Mouse (Mus musculus) lung, postnatal 0 days (tissue): ENCODE measurements around the gene Gas8. TPM values are rescaled to one million over a fixed set of nuclear protein-coding genes. Genes with fewer than 3 reads are reported as not detected.
"Not testable (repeated sequence)": the region's sequence is repeated elsewhere in the genome, so short reads cannot be mapped to it uniquely, and the experiment has no call there.

Experiments used
- ATAC-seq: fragments of 200-750 bp; cut with Nextera tagmentation; 2 replicates; pipeline ENCODE4 v1.8.0; 2017; ENCODE audit warnings: moderate library complexity
- DNase-seq: peaks from one replicate; pipeline ENCODE4 v3.0.0-alpha.2; 2016; ENCODE audit warnings: low spot score
- H3K27ac ChIP-seq: fragments of 300-500 bp; sonication (generic); 2 replicates; pipeline ENCODE4 v1.5.1; 2014; ENCODE audit warnings: antibody characterized with exemption, mild to moderate bottlenecking, low read length, mixed read lengths
- H3K27me3 ChIP-seq: fragments of 300-500 bp; sonication (generic); replicated peaks from 2 replicates; pipeline ENCODE4 v1.6.1; 2014; ENCODE audit warnings: low read length, mixed read lengths; ENCODE audit not compliant: insufficient read depth
- H3K36me3 ChIP-seq: fragments of 300-500 bp; sonication (generic); 2 replicates; pipeline ENCODE4 v1.6.1; 2014; ENCODE audit warnings: low read length, mixed read lengths; ENCODE audit not compliant: insufficient read depth
- H3K4me1 ChIP-seq: fragments of 300-500 bp; sonication (generic); 2 replicates; pipeline ENCODE4 v1.6.1; 2014; ENCODE audit warnings: antibody characterized with exemption, low read depth, low read length, mixed read lengths; ENCODE audit not compliant: insufficient read depth
- H3K4me2 ChIP-seq: fragments of 300-500 bp; sonication (generic); replicated peaks from 2 replicates; pipeline ENCODE4 v1.6.1; 2014; ENCODE audit warnings: low read depth, mild to moderate bottlenecking, low read length, moderate library complexity, mixed read lengths
- H3K4me3 ChIP-seq: fragments of 300-500 bp; sonication (generic); 2 replicates; pipeline ENCODE4 v1.5.1; 2014; ENCODE audit warnings: low read depth, low read length
- H3K9ac ChIP-seq: fragments of 300-500 bp; sonication (generic); replicated peaks from 2 replicates; pipeline ENCODE4 v1.6.1; 2014; ENCODE audit warnings: low read depth, mild to moderate bottlenecking
- H3K9me3 ChIP-seq: fragments of 300-500 bp; sonication (generic); 2 replicates; pipeline ENCODE4 v1.6.1; 2016; ENCODE audit warnings: low read length, mixed read lengths
- CTCF ChIP-seq: IDR thresholded peaks from 2 replicates; pipeline ENCODE4 v1.5.1; 2016; ENCODE audit warnings: antibody characterized with exemption, mild to moderate bottlenecking
- EP300 ChIP-seq: IDR thresholded peaks from 2 replicates; pipeline ENCODE4 v1.6.1; 2016; ENCODE audit warnings: antibody characterized with exemption, mild to moderate bottlenecking, control low read depth
- WGBS: fragments of 180-500 bp; shearing (Covaris S2); extraction: QIAGEN DNeasy Blood & Tissue Kit; methylation state at CpG from one replicate; pipeline ENCODE4 v1.1.7; 2014; 5-methylcytosine and 5-hydroxymethylcytosine counted together
- polyA plus RNA-seq: library from polyadenylated mRNA; unstranded; fragments of >200 nt; fragmentation: Nextera tagmentation; extraction: Ambion mirVana; gene quantifications from 2 replicates; pipeline ENCODE4 v1.2.1, GENCODE M21; 2015

Gene Gas8
- polyA plus RNA-seq, 1 experiment from 2014 or later = 19.6 TPM

DNA sequence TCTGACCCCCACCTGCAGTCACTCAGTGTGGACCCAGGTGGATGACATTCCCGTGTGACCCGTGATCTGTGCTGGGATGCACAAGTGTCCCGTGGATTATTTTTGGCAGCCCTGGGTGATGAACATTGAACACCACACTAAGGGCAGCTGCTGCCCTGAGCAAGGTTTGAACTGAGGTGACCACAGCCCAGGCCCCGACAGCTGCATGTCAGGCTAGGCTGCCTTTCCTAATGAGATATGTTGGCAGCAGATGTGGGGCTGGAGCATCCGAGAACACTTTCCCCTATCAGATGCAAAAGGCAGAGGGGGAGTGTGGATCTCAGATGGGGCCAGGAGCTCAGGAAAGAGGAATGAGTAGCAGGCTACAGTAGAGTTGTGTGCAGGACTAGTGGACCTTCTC lies 7.8 kb upstream of the Gas8 start:
- Histone ChIP-seq H3K9ac (no peak overlapping the region), H3K4me2 (no peak overlapping the region), H3K27me3 (peaks cover 20% of the 10 kb centered on the region), H3K27ac (no peak overlapping the region), H3K36me3 (peaks cover 6% of the 10 kb centered on the region; the same call in 1 of the 2 replicates), H3K9me3 (no peaks in the 10 kb centered on the region), H3K4me1 (no peaks in the 10 kb centered on the region), H3K4me3 (no peak overlapping the region)
- no peak for DNase-seq
- TF ChIP-seq EP300 = no peak
- no peak for TF ChIP-seq CTCF
- WGBS = 65% methylated on average over 5 of the region's 5 CpGs
- ATAC-seq = no peak

DNA sequence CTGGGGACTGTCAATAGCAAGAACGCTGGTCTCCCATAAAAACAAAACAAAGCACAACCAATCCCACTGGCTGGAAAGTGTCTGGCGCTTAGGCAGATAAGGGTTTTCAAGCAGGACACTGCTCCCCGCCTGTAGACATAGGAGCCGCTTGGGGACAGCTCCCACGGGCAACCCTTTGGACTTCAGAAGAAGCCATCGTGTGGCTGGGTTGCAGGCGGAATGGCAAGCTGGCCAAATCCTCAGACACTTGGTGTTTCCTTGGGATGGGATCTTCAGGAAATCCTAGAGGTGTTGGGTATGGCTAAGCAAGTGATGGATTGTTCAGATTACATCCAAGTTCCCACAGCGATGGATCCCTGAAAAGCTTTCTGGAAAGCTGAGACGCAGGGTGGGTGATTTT lies 4.5 kb upstream of the Gas8 start:
- ATAC-seq = no peak
- H3K27ac ChIP-seq = no peak overlapping the region
- H3K9ac ChIP-seq = no peak overlapping the region

DNA sequence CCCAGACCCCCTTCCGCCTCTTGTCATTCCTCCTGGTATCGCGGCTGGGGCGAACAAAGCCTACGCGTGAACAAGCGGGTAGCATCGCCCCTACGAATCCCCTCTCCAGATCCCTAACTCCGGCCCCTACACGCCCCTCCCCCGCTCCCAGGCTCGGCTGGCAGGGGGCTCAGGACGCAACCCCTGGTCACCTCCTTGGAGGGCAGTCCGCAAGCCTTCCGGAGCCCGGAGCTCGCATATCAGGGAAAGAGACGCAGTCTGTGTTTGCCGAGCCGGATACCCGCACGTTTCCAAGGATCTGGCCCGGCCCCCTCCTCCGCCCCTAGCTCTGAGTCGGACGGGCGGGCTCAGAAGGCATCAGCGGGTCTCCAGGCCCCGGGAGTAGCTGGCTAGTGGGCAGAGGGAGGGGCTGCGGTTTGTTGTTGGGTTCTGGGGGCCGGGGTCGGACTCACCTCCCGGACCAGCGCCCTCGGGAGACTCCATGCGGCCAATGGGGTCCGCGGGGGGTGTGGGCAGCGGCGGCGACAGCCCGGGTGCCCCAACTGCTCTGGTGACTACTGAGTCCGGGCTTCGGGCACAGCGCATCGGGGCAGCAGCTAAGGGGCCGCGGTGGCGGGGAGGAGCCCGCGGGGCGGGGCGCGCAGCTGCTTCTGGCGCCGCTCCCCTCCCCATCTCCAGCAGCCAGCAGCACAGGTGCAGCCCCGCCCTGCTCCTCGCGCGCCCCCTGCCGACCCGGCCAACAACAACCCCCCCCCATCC lies 3.7 kb upstream of the Gas8 start, which contains the start of gene Dbndd1:
Gene Dbndd1 (minus strand): TSS at position 683 of the 759 bp plus-strand sequence.
- peak; percentile 31 for DNase-seq

More for the DNA sequence above, 4.5 kb upstream of the Gas8 start:
- H3K9me3 ChIP-seq = no peaks in the 10 kb centered on the region
- H3K4me2 ChIP-seq = peak overlapping the region; percentile 95; the same call in 1 of the 2 replicates
- H3K4me1 ChIP-seq = no peaks in the 10 kb centered on the region
- no peak for DNase-seq
- 4% methylated on average over 9 of the region's 9 CpGs for WGBS
- TF ChIP-seq EP300 = no peak
- no peak for TF ChIP-seq CTCF
- H3K4me3 ChIP-seq = peak overlapping the region; percentile 50; the same call in 1 of the 2 replicates
- H3K36me3 ChIP-seq = no peaks in the 10 kb centered on the region
- peaks cover 23% of the 10 kb centered on the region for H3K27me3 ChIP-seq

DNA sequence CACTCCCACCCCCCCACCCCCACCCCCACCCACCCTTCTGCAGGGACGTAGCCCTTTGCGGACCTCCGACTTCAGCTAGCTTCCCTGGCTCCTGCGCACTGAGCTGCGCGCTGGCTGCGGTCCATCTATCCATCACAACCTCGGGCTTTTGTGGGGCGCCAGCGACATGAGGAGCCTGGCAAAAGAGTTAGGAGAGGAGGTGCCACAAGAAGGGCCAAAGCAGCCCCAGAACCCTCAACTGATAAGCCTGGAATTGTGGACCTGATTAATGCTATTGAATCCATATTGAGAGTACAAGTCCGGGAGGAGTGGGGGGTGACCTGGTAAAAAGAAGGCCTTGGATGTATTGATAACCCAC lies 3.1 kb upstream of the Gas8 start:
- 2% methylated on average over 11 of the region's 11 CpGs for WGBS
- no peak for DNase-seq
- H3K27me3 ChIP-seq = peaks cover 23% of the 10 kb centered on the region

More for the DNA sequence above, 3.7 kb upstream of the Gas8 start, which contains the start of gene Dbndd1:
- no peaks in the 10 kb centered on the region for H3K36me3 ChIP-seq
- ATAC-seq = no peak
- H3K4me1 ChIP-seq = no peaks in the 10 kb centered on the region
- WGBS = under 1% methylated on average over 37 of the region's 63 CpGs
- H3K9me3 ChIP-seq = no peaks in the 10 kb centered on the region
- peak within 1 kb of the TSS; percentile 95 for H3K4me2 ChIP-seq
- TF ChIP-seq CTCF (peak; percentile 23; the same call in 1 of the 2 replicates), EP300 (no peak)
- H3K27ac ChIP-seq = no peak within 1 kb of the TSS
- peaks cover 23% of the 10 kb centered on the region for H3K27me3 ChIP-seq
- H3K4me3 ChIP-seq = peak within 1 kb of the TSS; percentile 50
- H3K9ac ChIP-seq = peak within 1 kb of the TSS; percentile 16; the same call in 1 of the 2 replicates

DNA sequence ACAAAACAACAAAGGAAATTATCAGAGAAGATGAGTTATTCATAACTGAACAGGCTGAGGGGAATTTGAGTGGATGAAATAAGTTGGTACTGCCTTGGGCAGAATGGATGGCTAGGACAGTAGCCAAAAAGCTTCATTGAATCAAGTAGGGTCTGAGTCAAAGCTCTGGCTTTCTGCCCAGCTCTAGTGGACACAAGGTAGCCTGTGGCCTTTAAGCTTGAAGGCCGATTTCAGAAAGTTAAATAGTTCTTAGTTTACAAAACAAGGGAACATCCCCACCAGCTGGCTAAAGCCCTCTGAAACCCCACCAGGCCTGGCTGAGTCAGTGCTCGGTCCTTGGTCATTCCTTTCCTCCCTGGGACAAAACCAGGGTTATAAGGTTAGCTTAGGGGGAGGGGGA lies 2.0 kb upstream of the Gas8 start:
- DNase-seq (no peak), ATAC-seq (no peak)
- no peak overlapping the region for H3K4me2 ChIP-seq
- no peak overlapping the region for H3K9ac ChIP-seq
- TF ChIP-seq CTCF (no peak), EP300 (no peak)
- H3K36me3 ChIP-seq = no peaks in the 10 kb centered on the region
- no peaks in the 10 kb centered on the region for H3K9me3 ChIP-seq
- no peaks in the 10 kb centered on the region for H3K4me1 ChIP-seq
- no peak overlapping the region for H3K4me3 ChIP-seq
- peaks cover 23% of the 10 kb centered on the region for H3K27me3 ChIP-seq
- WGBS = 42% methylated on average over 2 of the region's 2 CpGs
- H3K27ac ChIP-seq = no peak overlapping the region

More for the DNA sequence above, 3.1 kb upstream of the Gas8 start:
- Histone ChIP-seq H3K27ac (no peak overlapping the region), H3K4me1 (no peaks in the 10 kb centered on the region), H3K4me2 (peak overlapping the region; percentile 95), H3K4me3 (peak overlapping the region; percentile 50; the same call in 1 of the 2 replicates), H3K9me3 (no peaks in the 10 kb centered on the region), H3K36me3 (no peaks in the 10 kb centered on the region), H3K9ac (no peak overlapping the region)
- no peak for ATAC-seq
- TF ChIP-seq CTCF = no peak
- no peak for TF ChIP-seq EP300

DNA sequence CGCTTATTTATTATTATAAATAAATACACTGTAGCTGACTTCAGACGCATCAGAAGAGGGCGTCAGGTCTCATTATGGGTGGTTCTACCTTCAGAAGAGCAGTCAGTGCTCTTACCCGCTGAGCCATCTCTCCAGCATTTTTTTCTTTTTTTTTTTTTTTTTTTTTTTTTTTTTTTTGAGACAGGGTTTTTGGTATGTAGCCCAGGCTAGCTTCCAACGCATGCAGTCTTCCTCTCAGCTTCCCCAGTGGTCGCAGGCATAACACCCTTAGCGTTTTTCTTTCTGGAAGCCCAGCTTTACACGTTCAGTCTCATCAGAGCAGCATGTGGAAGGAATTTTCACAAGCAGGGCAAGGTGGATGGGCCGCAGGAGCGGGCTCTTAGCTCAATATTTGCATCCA lies 462 bp upstream of the Gas8 start:
- no peaks in the 10 kb centered on the region for H3K36me3 ChIP-seq
- peak overlapping the region; percentile 72 for H3K4me2 ChIP-seq
- 33% methylated on average over 10 of the region's 10 CpGs for WGBS
- no peak overlapping the region for H3K27ac ChIP-seq
- no peaks in the 10 kb centered on the region for H3K9me3 ChIP-seq
- H3K27me3 ChIP-seq = peaks cover 19% of the 10 kb centered on the region
- H3K4me1 ChIP-seq = no peaks in the 10 kb centered on the region
- no peak overlapping the region for H3K9ac ChIP-seq
- no peak for ATAC-seq
- H3K4me3 ChIP-seq = no peak overlapping the region
- no peak for DNase-seq
- TF ChIP-seq EP300 (no peak), CTCF (no peak)

DNA sequence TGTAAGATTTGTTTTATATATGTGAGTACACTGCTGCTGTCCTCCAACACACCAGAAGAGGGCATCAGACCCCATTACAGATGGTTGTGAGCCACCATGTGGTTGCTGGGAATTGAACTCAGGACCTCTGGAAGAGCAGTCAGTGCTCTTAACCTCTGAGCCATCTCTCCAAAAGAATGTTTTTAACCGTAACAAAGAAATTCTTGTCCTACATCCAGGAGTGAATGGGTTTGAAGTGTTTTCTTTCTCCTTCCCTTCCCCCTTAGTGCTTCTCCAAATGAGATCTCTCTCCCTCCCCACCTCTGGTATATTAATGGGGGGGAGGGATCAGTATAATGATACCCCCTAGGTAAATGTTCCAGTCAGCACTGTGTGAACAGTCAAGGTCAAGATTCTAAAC lies 1.4 kb downstream of the Gas8 start:
- 69% methylated on average over 1 of the region's 1 CpGs for WGBS
- H3K4me1 ChIP-seq, H3K4me2 ChIP-seq, DNase-seq, H3K36me3 ChIP-seq, H3K4me3 ChIP-seq, H3K27ac ChIP-seq, H3K27me3 ChIP-seq, ATAC-seq, H3K9ac ChIP-seq, H3K9me3 ChIP-seq: not testable (repeated sequence)
